Mouse (Mus musculus): ENCODE measurements around the gene Olfr172. TPM values are rescaled to one million over a fixed set of nuclear protein-coding genes. Genes with fewer than 3 reads are reported as not detected.

Gene Olfr172
- polyA plus RNA-seq, 1 experiment from 2014 or later, result not detected

- Histone ChIP-seq H3K9ac (ENCODE audit: low read length) (no peak overlapping the region), H3K27ac (replicated peaks) (no peak overlapping the region), H3K9me3 (ENCODE audit: control insufficient read depth, low read length) (no peaks in the 10 kb centered on the region), H3K4me3 (ENCODE audit: low read depth, low read length) (no peak overlapping the region), H3K27me3 (ENCODE audit: control insufficient read depth, insufficient read depth, low read length) (no peaks in the 10 kb centered on the region), H3K36me3 (ENCODE audit: control insufficient read depth, insufficient read depth, low read length) (no peaks in the 10 kb centered on the region), H3K4me1 (replicated peaks; ENCODE audit: control insufficient read depth, insufficient read depth) (no peaks in the 10 kb centered on the region), H3K4me2 (replicated peaks; ENCODE audit: low read depth) (no peak overlapping the region)
- DNase-seq (ENCODE audit: low spot score) (no peak), ATAC-seq (ENCODE audit: low FRiP score, low TSS enrichment) (no peak)
- WGBS, result 83% methylated on average over 2 of the region's 2 CpGs
- TF ChIP-seq CTCF (IDR thresholded peaks at IDR 0.05; ENCODE audit: low read depth) (no peak), EP300 (optimal IDR thresholded peaks at IDR 0.05) (no peak)
Measured at GRCm38 (mm10) chr16:58722292-58722691, 40.7 kb downstream of the Olfr172 start.

GRCm38 (mm10) chr16:58718666-58719120 lies 44.3 kb downstream of the Olfr172 start, which contains the start of gene Gpr15:
Gpr15 (minus strand) TSS chr16:58719070.
- no peak for ATAC-seq (ENCODE audit: low FRiP score, low TSS enrichment)
- H3K36me3 ChIP-seq (ENCODE audit: control insufficient read depth, insufficient read depth, low read length), result no peaks in the 10 kb centered on the region
- TF ChIP-seq CTCF (IDR thresholded peaks at IDR 0.05; ENCODE audit: low read depth) (no peak), EP300 (optimal IDR thresholded peaks at IDR 0.05) (no peak)
- no peaks in the 10 kb centered on the region for H3K4me1 ChIP-seq (replicated peaks; ENCODE audit: control insufficient read depth, insufficient read depth)
- H3K4me2 ChIP-seq (replicated peaks; ENCODE audit: low read depth), result no peak within 1 kb of the TSS
- no peak within 1 kb of the TSS for H3K9ac ChIP-seq (ENCODE audit: low read length)
- no peaks in the 10 kb centered on the region for H3K9me3 ChIP-seq (ENCODE audit: control insufficient read depth, low read length)
- no peak within 1 kb of the TSS for H3K27ac ChIP-seq (replicated peaks)
- no peak within 1 kb of the TSS for H3K4me3 ChIP-seq (ENCODE audit: low read depth, low read length)
- 90% methylated on average over 7 of the region's 7 CpGs for WGBS
- DNase-seq (ENCODE audit: low spot score), result no peak
- no peaks in the 10 kb centered on the region for H3K27me3 ChIP-seq (ENCODE audit: control insufficient read depth, insufficient read depth, low read length)

- TF ChIP-seq EP300 (optimal IDR thresholded peaks at IDR 0.05) (no peak), CTCF (IDR thresholded peaks at IDR 0.05; ENCODE audit: low read depth) (no peak)
- no peaks in the 10 kb centered on the region for H3K27me3 ChIP-seq (ENCODE audit: control insufficient read depth, insufficient read depth, low read length)
- H3K9me3 ChIP-seq (ENCODE audit: control insufficient read depth, low read length), result no peaks in the 10 kb centered on the region
- no peak overlapping the region for H3K9ac ChIP-seq (ENCODE audit: low read length)
- no peak overlapping the region for H3K27ac ChIP-seq (replicated peaks)
- DNase-seq (ENCODE audit: low spot score) (no peak), ATAC-seq (ENCODE audit: low FRiP score, low TSS enrichment) (no peak)
- WGBS, result 56% methylated on average over 4 of the region's 4 CpGs
- no peaks in the 10 kb centered on the region for H3K4me1 ChIP-seq (replicated peaks; ENCODE audit: control insufficient read depth, insufficient read depth)
- no peak overlapping the region for H3K4me2 ChIP-seq (replicated peaks; ENCODE audit: low read depth)
- H3K4me3 ChIP-seq (ENCODE audit: low read depth, low read length), result no peak overlapping the region
- H3K36me3 ChIP-seq (ENCODE audit: control insufficient read depth, insufficient read depth, low read length), result no peaks in the 10 kb centered on the region
Measured at GRCm38 (mm10) chr16:58715018-58715417, 48.0 kb downstream of the Olfr172 start.

- ATAC-seq (ENCODE audit: low FRiP score, low TSS enrichment), result no peak
- no peak overlapping the region for H3K9ac ChIP-seq (ENCODE audit: low read length)
- H3K4me1 ChIP-seq (replicated peaks; ENCODE audit: control insufficient read depth, insufficient read depth), result no peaks in the 10 kb centered on the region
- no peaks in the 10 kb centered on the region for H3K27me3 ChIP-seq (ENCODE audit: control insufficient read depth, insufficient read depth, low read length)
- no peak overlapping the region for H3K4me3 ChIP-seq (ENCODE audit: low read depth, low read length)
- H3K9me3 ChIP-seq (ENCODE audit: control insufficient read depth, low read length), result no peaks in the 10 kb centered on the region
- TF ChIP-seq CTCF (IDR thresholded peaks at IDR 0.05; ENCODE audit: low read depth), result no peak
- TF ChIP-seq EP300 (optimal IDR thresholded peaks at IDR 0.05), result no peak
- H3K36me3 ChIP-seq (ENCODE audit: control insufficient read depth, insufficient read depth, low read length), result no peaks in the 10 kb centered on the region
- no peak for DNase-seq (ENCODE audit: low spot score)
- WGBS, result 90% methylated on average over 1 of the region's 1 CpGs
- no peak overlapping the region for H3K27ac ChIP-seq (replicated peaks)
- no peak overlapping the region for H3K4me2 ChIP-seq (replicated peaks; ENCODE audit: low read depth)
Measured at GRCm38 (mm10) chr16:58713128-58713527, 49.8 kb downstream of the Olfr172 start.

- no peak for TF ChIP-seq EP300 (optimal IDR thresholded peaks at IDR 0.05)
- TF ChIP-seq CTCF (IDR thresholded peaks at IDR 0.05; ENCODE audit: low read depth), result no peak
- DNase-seq (ENCODE audit: low spot score), result no peak
Measured at GRCm38 (mm10) chr16:58712221-58712620, 50.8 kb downstream of the Olfr172 start.

More at GRCm38 (mm10) chr16:58712221-58712620, 50.8 kb downstream of the Olfr172 start:
- Histone ChIP-seq H3K4me2 (replicated peaks; ENCODE audit: low read depth) (0 out of 2 replicates have a peak overlapping the region, but pooled peaks have one; percentile 11), H3K4me1 (replicated peaks; ENCODE audit: control insufficient read depth, insufficient read depth) (no peaks in the 10 kb centered on the region), H3K36me3 (ENCODE audit: control insufficient read depth, insufficient read depth, low read length) (no peaks in the 10 kb centered on the region), H3K27ac (replicated peaks) (no peak overlapping the region), H3K9ac (ENCODE audit: low read length) (no peak overlapping the region), H3K27me3 (ENCODE audit: control insufficient read depth, insufficient read depth, low read length) (no peaks in the 10 kb centered on the region), H3K4me3 (ENCODE audit: low read depth, low read length) (no peak overlapping the region), H3K9me3 (ENCODE audit: control insufficient read depth, low read length) (no peaks in the 10 kb centered on the region)
- 63% methylated on average over 8 of the region's 8 CpGs for WGBS
- no peak for ATAC-seq (ENCODE audit: low FRiP score, low TSS enrichment)

Small RNA genes within 50 kb of the gene (microRNA-seq; reads per million reads assigned to microRNA genes)
- gene Gm27564, result not detected

Other genes starting within 250 kb of the Olfr172 start
- 7.1 and 8.0 TPM in 2 replicates for gene St3gal6, start 238.9 kb downstream of the Olfr172 start, polyA plus RNA-seq (2015; fragmentation: Nextera tagmentation; extraction: Ambion mirVana)
- not detected in 2 replicates for gene Gm813, start 146.2 kb downstream of the Olfr172 start, polyA plus RNA-seq (2015; fragmentation: Nextera tagmentation; extraction: Ambion mirVana)
- not detected in 2 replicates for gene E330017A01Rik, start 124.4 kb downstream of the Olfr172 start, polyA plus RNA-seq (2015; fragmentation: Nextera tagmentation; extraction: Ambion mirVana)
- 42.3 and 44.9 TPM in 2 replicates for gene Cpox, start 92.9 kb downstream of the Olfr172 start, polyA plus RNA-seq (2015; fragmentation: Nextera tagmentation; extraction: Ambion mirVana)
- gene Gpr15, start 44.1 kb downstream of the Olfr172 start, polyA plus RNA-seq (2015; fragmentation: Nextera tagmentation; extraction: Ambion mirVana), result not detected in 2 replicates
- 91.1 and 92.7 TPM in 2 replicates for gene Cldnd1, start 35.3 kb downstream of the Olfr172 start, polyA plus RNA-seq (2015; fragmentation: Nextera tagmentation; extraction: Ambion mirVana)
- gene Olfr173, start 37.1 kb upstream of the Olfr172 start, polyA plus RNA-seq (2015; fragmentation: Nextera tagmentation; extraction: Ambion mirVana), result not detected in 2 replicates
- gene Olfr175-ps1, start 63.6 kb upstream of the Olfr172 start, polyA plus RNA-seq (2015; fragmentation: Nextera tagmentation; extraction: Ambion mirVana), result not detected in 2 replicates
- gene Olfr177, start 111.6 kb upstream of the Olfr172 start, polyA plus RNA-seq (2015; fragmentation: Nextera tagmentation; extraction: Ambion mirVana), result not detected in 2 replicates
- gene Olfr178, start 128.9 kb upstream of the Olfr172 start, polyA plus RNA-seq (2015; fragmentation: Nextera tagmentation; extraction: Ambion mirVana), result not detected in 2 replicates
- gene Olfr181, start 165.6 kb upstream of the Olfr172 start, polyA plus RNA-seq (2015; fragmentation: Nextera tagmentation; extraction: Ambion mirVana), result not detected in 2 replicates
- gene Olfr180, start 166.2 kb upstream of the Olfr172 start, polyA plus RNA-seq (2015; fragmentation: Nextera tagmentation; extraction: Ambion mirVana), result not detected in 2 replicates
- gene Olfr183, start 232.2 kb upstream of the Olfr172 start, polyA plus RNA-seq (2015; fragmentation: Nextera tagmentation; extraction: Ambion mirVana), result not detected in 2 replicates

All from stomach, postnatal 0 days (tissue).